Mouse (Mus musculus): ENCODE results near the gene Trim67. TPM values are rescaled to one million over a fixed set of nuclear protein-coding genes. Genes with fewer than 3 reads are reported as not detected.

Trim67 gene
- polyA plus RNA-seq, 1 experiment from 2014 or later: 0.46 TPM

- H3K27me3 ChIP-seq (ENCODE audit: low read depth, poor library complexity, severe bottlenecking): peaks cover 19% of the 10 kb centered on the region
Observed at GRCm38 (mm10) chr8:124823497-124823896, 30.6 kb downstream of the Trim67 start.

GRCm38 (mm10) chr8:124826658-124827057 is 33.8 kb downstream of the Trim67 start:
- Histone ChIP-seq H3K36me3 (peaks cover 4% of the 10 kb centered on the region; the same call in 1 of the 2 replicates), H3K4me1 (peaks cover 8% of the 10 kb centered on the region), H3K9me3 (replicated peaks) (no peaks in the 10 kb centered on the region), H3K4me3 (no peak overlapping the region), H3K27ac (replicated peaks) (no peak overlapping the region), H3K27me3 (ENCODE audit: low read depth, poor library complexity, severe bottlenecking) (peaks cover 24% of the 10 kb centered on the region)
- no peak for DNase-seq (ENCODE audit: low spot score)
- 22% methylated on average over 7 of the region's 7 CpGs for WGBS

More at GRCm38 (mm10) chr8:124823497-124823896, 30.6 kb downstream of the Trim67 start:
- Histone ChIP-seq H3K9me3 (replicated peaks) (no peaks in the 10 kb centered on the region), H3K27ac (replicated peaks) (no peak overlapping the region), H3K4me1 (peaks cover 8% of the 10 kb centered on the region), H3K4me3 (no peak overlapping the region), H3K36me3 (peaks cover 4% of the 10 kb centered on the region; the same call in 1 of the 2 replicates)
- 74% methylated on average over 6 of the region's 6 CpGs for WGBS
- DNase-seq (ENCODE audit: low spot score): no peak

DNA sequence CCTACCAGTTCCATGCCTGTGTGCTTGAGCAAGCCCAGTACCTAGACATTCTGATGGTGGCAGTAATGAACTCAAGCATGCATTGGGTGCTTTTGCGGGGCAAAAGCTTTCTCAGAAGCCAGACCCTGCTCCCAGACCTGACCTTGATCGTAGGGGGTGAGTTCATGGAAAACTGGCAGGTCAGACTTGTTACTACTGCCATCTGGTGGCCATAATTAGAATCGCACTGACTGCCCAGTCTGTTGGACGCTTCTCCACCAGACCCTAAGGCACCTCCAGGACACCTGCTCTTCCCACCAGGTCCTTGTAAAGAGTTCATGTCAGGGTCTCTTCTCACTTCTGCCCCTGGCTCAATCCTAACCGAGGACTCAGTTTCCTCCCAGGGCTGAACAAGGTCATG is 34.5 kb downstream of the Trim67 start:
- no peaks in the 10 kb centered on the region for H3K9me3 ChIP-seq (replicated peaks)
- H3K27me3 ChIP-seq (ENCODE audit: low read depth, poor library complexity, severe bottlenecking): peaks cover 24% of the 10 kb centered on the region
- DNase-seq (ENCODE audit: low spot score): peak; percentile 66
- peaks cover 8% of the 10 kb centered on the region for H3K4me1 ChIP-seq
- no peak overlapping the region for H3K4me3 ChIP-seq
- no peak overlapping the region for H3K27ac ChIP-seq (replicated peaks)
- H3K36me3 ChIP-seq: peaks cover 4% of the 10 kb centered on the region; the same call in 1 of the 2 replicates
- 8% methylated on average over 5 of the region's 5 CpGs for WGBS

DNA sequence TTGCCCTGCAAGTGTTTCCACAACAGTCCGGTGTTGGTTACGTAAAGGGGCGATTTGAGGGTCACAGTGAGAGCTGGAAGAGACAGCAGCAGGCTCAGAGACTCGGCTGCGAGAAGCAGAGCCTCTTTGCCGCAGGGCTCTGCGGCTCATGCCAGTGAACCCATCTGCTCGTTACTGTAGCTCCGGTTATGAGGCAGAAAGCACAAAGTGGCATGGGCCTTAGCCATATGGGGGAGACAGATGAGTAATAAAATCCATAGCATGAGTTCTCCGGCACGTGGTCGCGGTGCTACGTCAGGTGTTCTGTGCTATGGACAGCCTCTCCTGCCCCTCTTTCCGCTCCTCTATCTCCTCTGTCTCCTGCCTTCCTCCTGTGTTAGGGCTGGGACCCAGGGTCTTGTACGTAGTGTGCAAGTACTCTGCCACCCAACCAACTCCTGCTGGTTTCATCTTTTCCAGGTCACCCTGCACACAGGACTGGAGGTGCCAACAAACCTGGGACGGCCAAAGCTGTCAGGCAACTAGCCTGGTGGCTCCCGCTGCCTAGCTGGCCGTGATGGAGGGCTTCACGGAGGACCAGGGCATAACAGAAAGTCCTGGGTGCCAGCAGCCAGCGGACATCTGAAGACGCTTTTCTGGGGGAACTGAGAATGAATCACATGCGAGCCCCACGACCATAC is 35.8 kb downstream of the Trim67 start:
- no peak for DNase-seq (ENCODE audit: low spot score)
- H3K27ac ChIP-seq (replicated peaks): no peak overlapping the region
- peaks cover 24% of the 10 kb centered on the region for H3K27me3 ChIP-seq (ENCODE audit: low read depth, poor library complexity, severe bottlenecking)
- H3K4me3 ChIP-seq: no peak overlapping the region
- H3K4me1 ChIP-seq: peaks cover 8% of the 10 kb centered on the region
- 87% methylated on average over 24 of the region's 24 CpGs for WGBS
- no peaks in the 10 kb centered on the region for H3K36me3 ChIP-seq
- no peaks in the 10 kb centered on the region for H3K9me3 ChIP-seq (replicated peaks)

- WGBS: 79% methylated on average over 13 of the region's 13 CpGs
- Histone ChIP-seq H3K4me1 (peaks cover 12% of the 10 kb centered on the region), H3K36me3 (no peaks in the 10 kb centered on the region), H3K4me3 (no peak overlapping the region), H3K27me3 (ENCODE audit: low read depth, poor library complexity, severe bottlenecking) (peaks cover 24% of the 10 kb centered on the region), H3K9me3 (replicated peaks) (no peaks in the 10 kb centered on the region), H3K27ac (replicated peaks) (no peak overlapping the region)
- no peak for DNase-seq (ENCODE audit: low spot score)
Observed at GRCm38 (mm10) chr8:124830050-124830449, 37.2 kb downstream of the Trim67 start.

GRCm38 (mm10) chr8:124831531-124831930 is 38.6 kb downstream of the Trim67 start:
- no peak overlapping the region for H3K4me3 ChIP-seq
- no peak for DNase-seq (ENCODE audit: low spot score)
- H3K36me3 ChIP-seq: no peaks in the 10 kb centered on the region
- H3K9me3 ChIP-seq (replicated peaks): no peaks in the 10 kb centered on the region
- H3K4me1 ChIP-seq: peaks cover 12% of the 10 kb centered on the region
- no peak overlapping the region for H3K27ac ChIP-seq (replicated peaks)
- peaks cover 19% of the 10 kb centered on the region for H3K27me3 ChIP-seq (ENCODE audit: low read depth, poor library complexity, severe bottlenecking)
- 81% methylated on average over 6 of the region's 6 CpGs for WGBS

DNA sequence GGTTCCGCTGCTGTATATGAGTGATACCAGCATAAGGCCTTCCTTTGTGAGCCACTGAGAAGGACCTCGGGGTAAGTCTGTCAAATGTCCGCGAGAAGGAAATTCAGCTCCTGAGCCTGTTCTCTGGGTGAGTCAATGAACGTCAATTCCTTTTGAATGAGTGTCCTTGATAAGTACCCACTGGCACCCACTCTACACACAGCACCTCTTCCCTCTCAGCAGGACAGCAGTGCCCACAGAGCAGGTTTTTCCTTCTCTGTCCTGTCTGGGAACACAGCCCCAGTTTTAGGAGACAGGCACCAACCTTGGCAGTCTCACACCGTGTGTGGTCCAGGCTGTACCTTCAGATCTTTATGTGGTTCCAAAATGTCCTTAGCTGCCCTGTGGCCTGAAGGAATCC is 39.0 kb downstream of the Trim67 start:
- H3K4me1 ChIP-seq: peaks cover 8% of the 10 kb centered on the region
- no peaks in the 10 kb centered on the region for H3K9me3 ChIP-seq (replicated peaks)
- no peaks in the 10 kb centered on the region for H3K36me3 ChIP-seq
- no peak for DNase-seq (ENCODE audit: low spot score)
- 86% methylated on average over 6 of the region's 6 CpGs for WGBS
- H3K4me3 ChIP-seq: no peak overlapping the region
- H3K27ac ChIP-seq (replicated peaks): no peak overlapping the region
- peaks cover 14% of the 10 kb centered on the region for H3K27me3 ChIP-seq (ENCODE audit: low read depth, poor library complexity, severe bottlenecking)

- 50% methylated on average over 15 of the region's 15 CpGs for WGBS
- no peak overlapping the region for H3K4me3 ChIP-seq
- H3K4me1 ChIP-seq: 0 out of 2 replicates have a peak, but pooled peaks cover 4% of the 10 kb centered on the region
- H3K27ac ChIP-seq (replicated peaks): no peak overlapping the region
- 0 out of 2 replicates have a peak, but pooled peaks cover 5% of the 10 kb centered on the region for H3K27me3 ChIP-seq (ENCODE audit: low read depth, poor library complexity, severe bottlenecking)
- no peaks in the 10 kb centered on the region for H3K9me3 ChIP-seq (replicated peaks)
- H3K36me3 ChIP-seq: peaks cover 16% of the 10 kb centered on the region
- no peak for DNase-seq (ENCODE audit: low spot score)
Observed at GRCm38 (mm10) chr8:124833430-124834205, 40.7 kb downstream of the Trim67 start.

DNA sequence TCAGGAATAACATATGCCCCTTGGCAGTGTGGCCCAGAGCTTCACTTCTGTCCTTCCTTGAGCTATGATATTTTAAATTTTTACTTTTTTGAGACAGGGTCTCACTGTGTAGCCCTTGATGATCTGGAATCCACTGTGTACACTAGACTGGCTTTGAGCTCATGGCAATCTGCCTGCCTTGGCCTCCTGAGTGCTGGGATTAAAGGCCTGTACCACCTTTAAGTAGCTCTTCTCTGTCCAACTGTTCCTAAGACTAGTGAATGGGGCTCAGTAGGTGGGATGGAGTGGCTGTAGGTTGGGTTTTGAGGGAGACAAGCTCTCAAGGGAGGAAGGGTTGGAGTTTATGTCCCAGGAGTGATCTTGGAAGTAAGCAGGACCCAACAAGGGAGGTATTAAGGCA is 43.0 kb downstream of the Trim67 start:
- Histone ChIP-seq H3K9me3 (replicated peaks) (no peaks in the 10 kb centered on the region), H3K36me3 (peaks cover 38% of the 10 kb centered on the region), H3K27me3 (ENCODE audit: low read depth, poor library complexity, severe bottlenecking) (no peaks in the 10 kb centered on the region), H3K4me3 (no peak overlapping the region), H3K27ac (replicated peaks) (no peak overlapping the region), H3K4me1 (0 out of 2 replicates have a peak, but pooled peaks cover 4% of the 10 kb centered on the region)
- DNase-seq (ENCODE audit: low spot score): no peak

DNA sequence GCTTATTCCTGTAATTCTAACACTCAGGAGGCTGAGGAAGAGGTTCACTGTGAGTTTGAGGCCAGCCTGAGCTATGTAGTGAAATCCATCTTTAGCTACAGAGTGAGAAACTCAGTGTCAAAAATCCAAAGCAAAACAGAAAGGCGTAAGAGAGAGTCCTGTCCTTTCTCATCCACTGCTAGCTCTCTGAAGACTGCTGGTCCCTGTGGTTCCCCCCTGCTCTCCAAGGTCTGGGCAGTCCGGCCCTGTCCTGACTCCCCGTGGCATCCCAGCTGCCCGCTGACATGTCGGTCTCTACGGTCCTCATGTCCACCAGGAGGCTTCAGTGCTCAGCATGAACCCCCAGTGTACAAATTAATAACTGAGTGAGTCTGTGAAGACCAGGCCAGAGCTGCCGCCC is 43.4 kb downstream of the Trim67 start:
- 0 out of 2 replicates have a peak, but pooled peaks cover 4% of the 10 kb centered on the region for H3K4me1 ChIP-seq
- no peaks in the 10 kb centered on the region for H3K27me3 ChIP-seq (ENCODE audit: low read depth, poor library complexity, severe bottlenecking)
- no peaks in the 10 kb centered on the region for H3K9me3 ChIP-seq (replicated peaks)
- H3K4me3 ChIP-seq: no peak overlapping the region
- H3K27ac ChIP-seq (replicated peaks): no peak overlapping the region
- no peak for DNase-seq (ENCODE audit: low spot score)
- 86% methylated on average over 7 of the region's 7 CpGs for WGBS
- H3K36me3 ChIP-seq: peaks cover 42% of the 10 kb centered on the region

- H3K36me3 ChIP-seq: peaks cover 49% of the 10 kb centered on the region
- no peak overlapping the region for H3K4me3 ChIP-seq
- H3K27ac ChIP-seq (replicated peaks): no peak overlapping the region
- H3K9me3 ChIP-seq (replicated peaks): no peaks in the 10 kb centered on the region
- H3K4me1 ChIP-seq: 0 out of 2 replicates have a peak, but pooled peaks cover 4% of the 10 kb centered on the region
- WGBS: 88% methylated on average over 2 of the region's 2 CpGs
- no peaks in the 10 kb centered on the region for H3K27me3 ChIP-seq (ENCODE audit: low read depth, poor library complexity, severe bottlenecking)
- no peak for DNase-seq (ENCODE audit: low spot score)
Observed at GRCm38 (mm10) chr8:124836907-124837306, 44.0 kb downstream of the Trim67 start.

GRCm38 (mm10) chr8:124837956-124838355 is 45.1 kb downstream of the Trim67 start:
- H3K27ac ChIP-seq (replicated peaks): no peak overlapping the region
- no peaks in the 10 kb centered on the region for H3K9me3 ChIP-seq (replicated peaks)
- DNase-seq (ENCODE audit: low spot score): no peak
- peaks cover 59% of the 10 kb centered on the region for H3K36me3 ChIP-seq
- WGBS: 85% methylated on average over 2 of the region's 2 CpGs
- H3K4me1 ChIP-seq: 0 out of 2 replicates have a peak, but pooled peaks cover 4% of the 10 kb centered on the region
- no peaks in the 10 kb centered on the region for H3K27me3 ChIP-seq (ENCODE audit: low read depth, poor library complexity, severe bottlenecking)
- H3K4me3 ChIP-seq: no peak overlapping the region

DNA sequence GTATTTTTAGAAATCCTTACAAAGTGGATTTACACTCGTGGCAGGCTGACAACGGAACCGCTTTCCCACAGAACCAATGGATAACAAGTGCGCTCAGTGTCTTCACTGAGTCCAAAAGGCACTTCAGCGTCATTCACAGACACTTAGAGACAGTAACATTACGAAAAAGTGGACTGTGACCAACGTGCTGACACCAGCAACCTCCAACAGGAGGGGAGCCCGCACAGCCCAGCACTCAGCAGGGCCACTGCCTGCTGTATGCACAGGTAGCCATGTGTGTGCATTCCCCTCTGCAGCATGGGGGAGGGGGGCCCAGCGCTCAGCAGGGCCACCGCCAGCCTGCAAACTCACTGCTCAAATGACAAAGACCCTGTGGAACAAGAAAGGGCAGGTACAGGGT is 46.5 kb downstream of the Trim67 start:
- no peaks in the 10 kb centered on the region for H3K27me3 ChIP-seq (ENCODE audit: low read depth, poor library complexity, severe bottlenecking)
- no peaks in the 10 kb centered on the region for H3K4me1 ChIP-seq
- DNase-seq (ENCODE audit: low spot score): no peak
- H3K27ac ChIP-seq (replicated peaks): no peak overlapping the region
- H3K4me3 ChIP-seq: no peak overlapping the region
- no peaks in the 10 kb centered on the region for H3K9me3 ChIP-seq (replicated peaks)
- 92% methylated on average over 10 of the region's 10 CpGs for WGBS
- H3K36me3 ChIP-seq: peaks cover 73% of the 10 kb centered on the region

Measured in midbrain, embryonic 10.5 days (tissue).